Mouse (Mus musculus) liver, postnatal 0 days (tissue): ENCODE data around the gene Cpeb4. TPM values are rescaled to one million over a fixed set of nuclear protein-coding genes. Genes with fewer than 3 reads are reported as not detected.

ENCODE experiments used
- ATAC-seq: fragments of 200-750 bp; cut with Nextera tagmentation; 2 replicates; pipeline ENCODE4 v1.8.0; 2017; ENCODE audit warnings: mild to moderate bottlenecking, moderate library complexity
- DNase-seq: peaks from one replicate; pipeline ENCODE4 v3.0.0-alpha.2; 2016
- H3K27ac ChIP-seq: fragments of 300-500 bp; sonication (generic); 2 replicates; pipeline ENCODE4 v1.5.1; 2014; ENCODE audit warnings: antibody characterized with exemption, moderate library complexity, mild to moderate bottlenecking, low read depth
- H3K27me3 ChIP-seq: fragments of 300-500 bp; sonication (generic); 2 replicates; pipeline ENCODE4 v1.6.1; 2014; ENCODE audit warnings: low read length, control low read depth, mixed read lengths; ENCODE audit not compliant: insufficient read depth
- H3K36me3 ChIP-seq: fragments of 300-500 bp; sonication (generic); replicated peaks from 2 replicates; pipeline ENCODE4 v1.6.1; 2014; ENCODE audit warnings: mild to moderate bottlenecking, control low read depth, low read length, moderate library complexity, mixed read lengths; ENCODE audit not compliant: insufficient read depth
- H3K4me1 ChIP-seq: fragments of 300-500 bp; sonication (generic); 2 replicates; pipeline ENCODE4 v1.6.1; 2014; ENCODE audit warnings: antibody characterized with exemption, mild to moderate bottlenecking, control low read depth; ENCODE audit not compliant: insufficient read depth
- H3K4me2 ChIP-seq: fragments of 300-500 bp; sonication (generic); 2 replicates; pipeline ENCODE4 v1.6.1; 2014; ENCODE audit warnings: low read depth, mild to moderate bottlenecking, low read length, moderate library complexity, mixed read lengths
- H3K4me3 ChIP-seq: fragments of 300-500 bp; sonication (generic); 2 replicates; pipeline ENCODE4 v1.5.1; 2014; ENCODE audit warnings: low read depth, low read length
- H3K9ac ChIP-seq: fragments of 300-500 bp; sonication (generic); replicated peaks from 2 replicates; pipeline ENCODE4 v1.6.1; 2014; ENCODE audit warnings: mild to moderate bottlenecking, moderate library complexity
- H3K9me3 ChIP-seq: fragments of 300-500 bp; sonication (generic); 2 replicates; pipeline ENCODE4 v1.6.1; 2016; ENCODE audit warnings: mild to moderate bottlenecking, control low read depth, low read length, mixed read lengths
- CTCF ChIP-seq: sonication (generic); IDR thresholded peaks from 2 replicates; pipeline ENCODE4 v1.5.1; 2016; ENCODE audit warnings: antibody characterized with exemption, low read depth
- EP300 ChIP-seq: IDR thresholded peaks from 2 replicates; pipeline ENCODE4 v1.6.1; 2016; ENCODE audit warnings: antibody characterized with exemption, low read depth, mild to moderate bottlenecking
- WGBS: fragments of 180-500 bp; shearing (Covaris S2); extraction: QIAGEN DNeasy Blood & Tissue Kit; methylation state at CpG from one replicate; pipeline ENCODE4 v1.1.7; 2014; ENCODE audit not compliant: insufficient replicate concordance; 5-methylcytosine and 5-hydroxymethylcytosine counted together
- polyA plus RNA-seq: library from polyadenylated mRNA; unstranded; fragments of >200 nt; fragmentation: Nextera tagmentation; extraction: Ambion mirVana; gene quantifications from 2 replicates; pipeline ENCODE4 v1.2.1, GENCODE M21; 2015

Cpeb4 gene
- polyA plus RNA-seq, 1 experiment from 2014 or later, result 10.0 TPM

DNA sequence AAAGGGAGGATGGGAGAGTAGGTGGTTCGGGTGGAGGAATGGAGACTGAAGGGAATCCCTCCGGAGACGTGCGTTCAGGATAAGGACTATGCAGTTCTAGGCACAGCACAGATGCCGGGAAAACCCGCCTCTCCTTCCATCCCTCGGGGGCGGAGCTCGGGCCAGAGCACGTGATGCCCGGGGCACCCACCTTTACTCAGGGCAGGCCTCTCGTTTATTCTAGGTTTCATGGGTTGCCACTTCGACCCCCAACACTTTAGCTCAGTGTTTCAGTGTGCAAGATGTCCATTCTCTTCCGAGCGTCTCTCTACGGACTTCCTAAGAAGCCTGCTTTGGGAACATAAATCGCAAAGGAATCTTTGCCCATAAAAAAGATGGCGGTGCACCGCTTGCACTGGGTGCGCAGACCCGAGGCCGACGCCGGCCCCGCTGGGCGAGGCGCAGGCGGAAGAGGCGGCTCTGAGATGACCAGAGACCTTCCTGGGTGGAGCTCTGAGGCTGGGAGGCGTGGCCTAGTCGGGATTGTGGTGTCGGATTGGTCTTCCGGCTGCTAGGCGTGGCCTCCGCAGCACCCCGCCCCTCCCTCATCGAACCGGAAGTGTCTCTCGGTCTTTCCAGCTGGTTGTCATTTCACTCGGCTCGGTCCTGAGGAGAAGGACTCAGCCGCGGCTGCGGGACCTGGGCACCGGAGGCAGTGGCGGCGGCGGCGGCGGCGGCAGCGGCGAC is 1.6 kb upstream of the Cpeb4 start:
- Histone ChIP-seq H3K27ac (peak overlapping the region; percentile 97), H3K4me1 (peaks cover 22% of the 10 kb centered on the region; the same call in 1 of the 2 replicates), H3K27me3 (no peaks in the 10 kb centered on the region), H3K4me2 (peak overlapping the region; percentile 87), H3K9me3 (no peaks in the 10 kb centered on the region), H3K36me3 (peaks cover 19% of the 10 kb centered on the region), H3K4me3 (peak overlapping the region; percentile 99), H3K9ac (peak overlapping the region; percentile 98)
- DNase-seq (peak; percentile 100), ATAC-seq (peak; percentile 99)
- no peak for TF ChIP-seq CTCF
- peak; percentile 83; the same call in 1 of the 2 replicates for TF ChIP-seq EP300
- under 1% methylated on average over 53 of the region's 53 CpGs for WGBS

DNA sequence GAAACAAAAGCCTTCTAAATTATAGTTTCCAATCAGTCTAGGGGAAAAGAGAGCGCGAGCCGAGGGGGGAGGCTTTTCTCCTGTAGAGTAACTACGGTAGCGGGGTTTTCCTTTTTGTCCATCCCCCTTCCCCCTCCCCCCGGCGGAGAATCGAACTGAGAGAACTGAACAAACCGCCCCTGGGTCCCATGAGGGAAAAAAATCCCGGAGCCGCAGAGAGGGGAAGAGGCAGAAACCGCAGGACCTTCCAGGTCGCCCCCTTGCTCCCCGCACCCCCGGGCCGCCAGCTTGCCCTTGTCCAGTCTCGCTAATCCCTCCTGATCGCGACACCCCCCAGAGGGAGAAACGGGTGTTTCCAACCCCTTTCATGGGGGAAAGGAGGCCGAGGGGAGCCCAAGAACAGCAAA is 873 bp upstream of the Cpeb4 start:
- Histone ChIP-seq H3K4me1 (peaks cover 22% of the 10 kb centered on the region; the same call in 1 of the 2 replicates), H3K4me3 (peak overlapping the region; percentile 99), H3K9me3 (no peaks in the 10 kb centered on the region), H3K9ac (peak overlapping the region; percentile 98), H3K27ac (peak overlapping the region; percentile 97), H3K4me2 (peak overlapping the region; percentile 77), H3K36me3 (peaks cover 19% of the 10 kb centered on the region), H3K27me3 (no peaks in the 10 kb centered on the region)
- WGBS, result under 1% methylated on average over 18 of the region's 21 CpGs
- peak; percentile 65 for DNase-seq
- TF ChIP-seq EP300 (no peak), CTCF (0 out of 2 replicates have a peak, but pooled peaks have one; percentile 30)
- ATAC-seq, result peak; percentile 3

DNA sequence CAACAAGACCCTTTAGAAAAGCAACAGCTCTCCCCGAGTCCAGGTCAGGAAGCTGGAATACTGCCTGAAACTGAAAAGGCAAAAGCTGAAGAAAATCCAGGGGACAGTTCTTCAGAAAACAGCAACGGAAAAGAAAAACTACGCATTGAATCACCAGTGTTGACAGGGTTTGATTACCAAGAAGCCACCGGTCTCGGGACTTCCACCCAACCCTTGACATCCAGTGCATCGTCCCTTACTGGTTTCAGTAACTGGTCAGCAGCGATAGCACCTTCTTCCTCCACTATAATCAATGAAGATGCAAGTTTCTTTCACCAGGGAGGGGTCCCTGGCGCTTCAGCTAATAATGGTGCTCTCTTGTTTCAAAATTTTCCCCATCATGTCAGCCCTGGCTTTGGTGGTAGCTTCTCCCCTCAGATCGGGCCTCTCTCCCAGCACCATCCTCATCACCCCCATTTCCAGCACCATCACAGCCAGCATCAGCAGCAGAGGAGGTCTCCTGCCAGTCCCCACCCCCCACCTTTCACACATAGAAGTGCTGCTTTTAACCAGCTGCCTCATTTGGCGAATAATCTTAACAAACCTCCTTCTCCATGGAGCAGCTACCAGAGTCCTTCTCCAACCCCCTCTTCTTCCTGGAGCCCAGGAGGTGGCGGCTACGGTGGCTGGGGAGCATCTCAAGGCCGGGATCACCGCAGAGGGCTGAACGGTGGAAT is 693 bp downstream of the Cpeb4 start:
- peak; percentile 38 for DNase-seq
- H3K36me3 ChIP-seq, result peaks cover 22% of the 10 kb centered on the region
- ATAC-seq, result no peak
- peak overlapping the region; percentile 78 for H3K4me2 ChIP-seq
- H3K9ac ChIP-seq, result peak overlapping the region; percentile 77
- WGBS, result 48% methylated on average over 15 of the region's 15 CpGs
- H3K4me1 ChIP-seq, result peaks cover 23% of the 10 kb centered on the region; the same call in 1 of the 2 replicates
- TF ChIP-seq CTCF (no peak), EP300 (no peak)
- H3K27ac ChIP-seq, result peak overlapping the region; percentile 88
- no peaks in the 10 kb centered on the region for H3K9me3 ChIP-seq
- no peaks in the 10 kb centered on the region for H3K27me3 ChIP-seq
- H3K4me3 ChIP-seq, result peak overlapping the region; percentile 99

DNA sequence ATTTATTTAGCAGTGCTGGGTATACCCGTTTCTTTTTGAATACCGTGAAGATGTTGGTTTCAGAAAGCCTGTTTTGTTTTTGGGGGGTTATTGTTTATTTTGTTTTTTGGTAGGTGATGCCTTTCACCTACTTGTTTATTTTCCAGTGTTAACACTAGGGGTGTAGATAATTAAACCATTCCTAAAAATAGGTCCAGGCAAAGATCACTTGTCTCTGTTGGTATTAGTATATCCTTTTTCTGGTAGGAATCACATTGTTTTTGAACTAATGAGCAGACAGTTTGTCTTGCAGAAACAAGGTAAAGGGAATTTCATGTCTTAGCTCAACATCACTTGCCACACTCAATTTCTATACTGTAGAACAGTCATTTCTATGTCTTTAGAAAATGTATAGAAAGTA is 2.1 kb downstream of the Cpeb4 start:
- DNase-seq, result no peak
- TF ChIP-seq EP300 (peak; percentile 6; the same call in 1 of the 2 replicates), CTCF (no peak)

DNA sequence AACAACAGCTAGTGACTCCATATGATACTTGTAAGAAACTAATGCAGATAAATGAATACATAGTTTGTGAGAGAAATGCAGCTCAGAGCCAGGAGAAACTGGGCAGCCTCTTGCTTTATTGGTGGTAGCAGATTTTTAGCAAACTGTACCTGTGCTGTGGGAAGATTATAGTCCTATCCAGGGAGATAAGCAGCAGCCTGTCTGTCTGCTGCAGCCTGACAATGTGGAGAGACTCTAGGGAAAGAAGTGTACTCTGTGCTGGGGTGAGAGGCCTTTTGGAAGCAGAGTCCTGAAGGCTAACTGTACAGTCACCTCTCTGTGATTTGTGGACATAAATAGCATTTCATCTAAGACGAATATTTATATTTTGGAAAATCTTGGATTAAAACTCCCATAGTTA is 11.7 kb downstream of the Cpeb4 start:
- WGBS, result 74% methylated on average over 1 of the region's 1 CpGs
- Histone ChIP-seq H3K36me3 (peaks cover 72% of the 10 kb centered on the region), H3K9ac (no peak overlapping the region), H3K4me2 (peak overlapping the region; percentile 9; the same call in 1 of the 2 replicates), H3K27ac (no peak overlapping the region), H3K9me3 (no peaks in the 10 kb centered on the region), H3K27me3 (no peaks in the 10 kb centered on the region), H3K4me1 (peaks cover 41% of the 10 kb centered on the region), H3K4me3 (no peak overlapping the region)
- TF ChIP-seq CTCF (no peak), EP300 (peak; percentile 44; the same call in 1 of the 2 replicates)
- ATAC-seq (no peak), DNase-seq (no peak)

More for the DNA sequence above, 2.1 kb downstream of the Cpeb4 start:
- no peaks in the 10 kb centered on the region for H3K9me3 ChIP-seq
- H3K27me3 ChIP-seq, result no peaks in the 10 kb centered on the region
- H3K36me3 ChIP-seq, result peaks cover 22% of the 10 kb centered on the region
- peak overlapping the region; percentile 56 for H3K27ac ChIP-seq
- WGBS, result 42% methylated on average over 2 of the region's 2 CpGs
- no peak for ATAC-seq
- H3K4me3 ChIP-seq, result peak overlapping the region; percentile 99
- H3K9ac ChIP-seq, result peak overlapping the region; percentile 47
- H3K4me1 ChIP-seq, result peaks cover 16% of the 10 kb centered on the region; the same call in 1 of the 2 replicates
- peak overlapping the region; percentile 78 for H3K4me2 ChIP-seq

DNA sequence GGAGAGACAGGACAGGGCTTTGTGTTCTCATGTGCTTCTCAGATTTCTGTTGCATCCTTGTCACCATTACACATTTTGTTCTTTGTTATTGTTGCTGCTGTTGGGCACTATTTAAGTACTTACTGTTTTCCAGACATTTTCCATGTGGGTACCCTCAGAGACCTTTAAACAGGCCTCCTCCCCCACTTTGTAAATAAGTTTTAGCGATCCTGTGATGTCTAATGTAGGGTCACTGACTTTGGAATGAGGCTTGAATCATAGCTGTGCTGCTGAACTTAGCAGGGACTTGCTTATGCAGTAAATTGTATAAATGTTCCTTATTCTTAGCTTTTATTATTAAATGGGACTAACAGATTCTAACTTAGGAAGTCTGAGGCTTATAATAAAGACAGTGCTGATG is 13.8 kb downstream of the Cpeb4 start:
- no peak for TF ChIP-seq CTCF
- TF ChIP-seq EP300, result no peak
- DNase-seq (no peak), ATAC-seq (peak; percentile 66)
- Histone ChIP-seq H3K4me2 (no peak overlapping the region), H3K4me1 (peaks cover 39% of the 10 kb centered on the region), H3K4me3 (no peak overlapping the region), H3K9me3 (no peaks in the 10 kb centered on the region), H3K27me3 (no peaks in the 10 kb centered on the region), H3K36me3 (peaks cover 81% of the 10 kb centered on the region), H3K9ac (no peak overlapping the region), H3K27ac (no peak overlapping the region)
- WGBS, result 54% methylated on average over 1 of the region's 1 CpGs
